Mouse (Mus musculus): Measurements from ENCODE around the gene Jade2. TPM values are rescaled to one million over a fixed set of nuclear protein-coding genes. Genes with fewer than 3 reads are reported as not detected.

Gene Jade2
- polyA plus RNA-seq, 1 experiment: 10.1 TPM

DNA sequence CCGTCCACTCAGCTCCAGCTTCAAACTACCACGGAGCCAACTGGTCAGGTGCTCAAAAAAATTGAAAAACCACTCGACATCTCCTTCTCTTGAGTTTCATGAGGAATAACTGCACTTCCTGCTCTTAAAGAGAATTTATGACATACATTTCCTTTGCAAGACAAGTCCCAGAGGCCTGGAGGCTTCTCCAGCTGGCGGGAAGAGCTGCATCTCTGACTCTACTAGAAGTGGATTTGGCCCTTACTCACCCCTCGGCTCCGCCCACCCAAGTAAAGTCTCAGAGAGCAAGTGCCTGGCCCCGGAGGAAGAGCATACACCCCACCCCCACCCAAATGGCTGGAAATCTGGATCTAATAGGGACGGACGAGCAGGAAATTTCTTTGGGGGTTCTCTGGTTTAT, 16.3 kb downstream of the Jade2 start:
- Histone ChIP-seq H3K9me3 (replicated peaks; ENCODE audit: control insufficient read depth, insufficient read depth, low read length, poor library complexity, severe bottlenecking) (no peaks in the 10 kb centered on the region), H3K36me3 (ENCODE audit: control insufficient read depth, insufficient read depth, low read length, poor library complexity, severe bottlenecking) (no peaks in the 10 kb centered on the region), H3K27ac (ENCODE audit: insufficient read depth, low read length) (no peak overlapping the region)

DNA sequence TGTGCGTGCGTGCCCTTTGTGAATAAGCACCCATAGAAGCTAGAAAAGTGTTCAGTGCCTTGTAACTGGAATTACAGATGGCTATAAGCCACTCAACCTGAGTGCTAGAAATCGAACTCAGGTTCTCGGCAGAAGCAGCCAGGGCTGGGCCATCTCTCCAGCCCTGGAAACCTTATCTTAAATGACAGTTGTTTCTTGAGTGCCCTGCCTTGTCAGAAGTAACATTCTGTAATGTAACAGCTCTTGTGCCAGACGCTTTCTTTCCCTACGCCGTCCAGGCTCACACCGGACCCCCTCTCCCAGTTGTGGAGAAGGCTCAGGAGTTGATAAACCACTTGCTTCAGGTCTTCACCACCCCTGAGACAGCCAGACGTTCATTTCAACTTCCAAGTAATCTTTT, 16.8 kb downstream of the Jade2 start:
- Histone ChIP-seq H3K4me3 (ENCODE audit: low read depth, low read length) (no peak overlapping the region), H3K9ac (ENCODE audit: low read depth, poor library complexity, severe bottlenecking) (no peak overlapping the region), H3K36me3 (ENCODE audit: control insufficient read depth, insufficient read depth, low read length, poor library complexity, severe bottlenecking) (no peaks in the 10 kb centered on the region), H3K9me3 (replicated peaks; ENCODE audit: control insufficient read depth, insufficient read depth, low read length, poor library complexity, severe bottlenecking) (no peaks in the 10 kb centered on the region), H3K27me3 (ENCODE audit: control insufficient read depth, insufficient read depth, low read length, poor library complexity, severe bottlenecking) (no peaks in the 10 kb centered on the region), H3K4me1 (ENCODE audit: control insufficient read depth, insufficient read depth, low read length) (peaks cover 2% of the 10 kb centered on the region), H3K27ac (ENCODE audit: insufficient read depth, low read length) (no peak overlapping the region)
- TF ChIP-seq CTCF (IDR thresholded peaks at IDR 0.05; ENCODE audit: low read depth, low read length) (no peak), POLR2A (IDR thresholded peaks at IDR 0.05; ENCODE audit: insufficient read depth, low read length) (no peak), EP300 (IDR thresholded peaks at IDR 0.05; ENCODE audit: insufficient read depth, low read depth, low read length) (no peak)

More for the DNA sequence above, 16.3 kb downstream of the Jade2 start:
- Histone ChIP-seq H3K4me3 (ENCODE audit: low read depth, low read length) (no peak overlapping the region), H3K4me1 (ENCODE audit: control insufficient read depth, insufficient read depth, low read length) (peaks cover 2% of the 10 kb centered on the region), H3K27me3 (ENCODE audit: control insufficient read depth, insufficient read depth, low read length, poor library complexity, severe bottlenecking) (no peaks in the 10 kb centered on the region), H3K9ac (ENCODE audit: low read depth, poor library complexity, severe bottlenecking) (no peak overlapping the region)
- no peak for TF ChIP-seq POLR2A (IDR thresholded peaks at IDR 0.05; ENCODE audit: insufficient read depth, low read length)
- no peak for TF ChIP-seq CTCF (IDR thresholded peaks at IDR 0.05; ENCODE audit: low read depth, low read length)

DNA sequence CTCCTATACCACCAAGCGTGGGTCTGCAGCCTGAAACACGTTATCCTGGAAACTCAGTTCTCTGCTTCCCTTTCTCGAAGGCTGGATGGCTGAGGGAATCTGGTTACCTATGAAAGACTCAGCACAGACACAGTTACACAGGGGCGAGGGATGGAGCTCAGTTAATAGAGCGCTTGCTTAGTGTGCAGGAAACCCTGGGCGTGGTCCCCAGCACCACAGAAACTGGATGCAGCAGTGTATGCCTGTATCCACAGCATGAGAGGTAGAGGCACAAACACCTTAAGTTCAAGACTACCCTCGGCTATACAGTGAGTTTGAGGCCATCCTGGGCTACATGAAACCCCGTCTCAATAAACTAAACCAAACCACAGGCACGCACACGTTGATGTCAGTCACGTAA, 17.5 kb downstream of the Jade2 start:
- no peaks in the 10 kb centered on the region for H3K9me3 ChIP-seq (replicated peaks; ENCODE audit: control insufficient read depth, insufficient read depth, low read length, poor library complexity, severe bottlenecking)
- H3K4me1 ChIP-seq (ENCODE audit: control insufficient read depth, insufficient read depth, low read length): peaks cover under 1% of the 10 kb centered on the region
- TF ChIP-seq POLR2A (IDR thresholded peaks at IDR 0.05; ENCODE audit: insufficient read depth, low read length): no peak
- TF ChIP-seq CTCF (IDR thresholded peaks at IDR 0.05; ENCODE audit: low read depth, low read length): no peak
- TF ChIP-seq EP300 (IDR thresholded peaks at IDR 0.05; ENCODE audit: insufficient read depth, low read depth, low read length): no peak
- H3K27me3 ChIP-seq (ENCODE audit: control insufficient read depth, insufficient read depth, low read length, poor library complexity, severe bottlenecking): no peaks in the 10 kb centered on the region
- H3K4me3 ChIP-seq (ENCODE audit: low read depth, low read length): no peak overlapping the region
- no peak overlapping the region for H3K27ac ChIP-seq (ENCODE audit: insufficient read depth, low read length)
- H3K9ac ChIP-seq (ENCODE audit: low read depth, poor library complexity, severe bottlenecking): no peak overlapping the region
- H3K36me3 ChIP-seq (ENCODE audit: control insufficient read depth, insufficient read depth, low read length, poor library complexity, severe bottlenecking): no peaks in the 10 kb centered on the region

DNA sequence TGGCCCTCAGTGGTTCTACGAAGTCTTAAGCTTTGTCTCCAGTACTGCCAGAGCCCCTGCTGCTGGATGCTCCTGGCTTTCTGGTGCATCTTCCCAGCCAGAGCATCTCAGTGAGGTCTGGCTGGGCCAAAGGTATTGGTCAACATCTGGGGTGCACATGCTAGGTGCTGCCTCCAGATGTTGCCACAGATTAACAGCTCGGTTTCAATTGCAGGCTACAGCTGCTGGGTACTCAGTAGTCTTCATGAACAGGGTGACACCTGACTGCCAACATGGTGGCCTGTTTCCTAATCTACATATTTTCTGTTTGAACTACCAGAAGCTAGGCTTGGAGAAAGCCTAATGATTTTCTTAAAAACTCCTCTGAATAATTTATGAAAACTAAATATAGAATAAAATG, 18.3 kb downstream of the Jade2 start:
- H3K4me3 ChIP-seq (ENCODE audit: low read depth, low read length): no peak overlapping the region
- H3K9me3 ChIP-seq (replicated peaks; ENCODE audit: control insufficient read depth, insufficient read depth, low read length, poor library complexity, severe bottlenecking): no peaks in the 10 kb centered on the region
- H3K27ac ChIP-seq (ENCODE audit: insufficient read depth, low read length): no peak overlapping the region
- TF ChIP-seq CTCF (IDR thresholded peaks at IDR 0.05; ENCODE audit: low read depth, low read length) (no peak), POLR2A (IDR thresholded peaks at IDR 0.05; ENCODE audit: insufficient read depth, low read length) (no peak), EP300 (IDR thresholded peaks at IDR 0.05; ENCODE audit: insufficient read depth, low read depth, low read length) (no peak)
- no peaks in the 10 kb centered on the region for H3K36me3 ChIP-seq (ENCODE audit: control insufficient read depth, insufficient read depth, low read length, poor library complexity, severe bottlenecking)
- H3K4me1 ChIP-seq (ENCODE audit: control insufficient read depth, insufficient read depth, low read length): no peaks in the 10 kb centered on the region
- no peaks in the 10 kb centered on the region for H3K27me3 ChIP-seq (ENCODE audit: control insufficient read depth, insufficient read depth, low read length, poor library complexity, severe bottlenecking)
- H3K9ac ChIP-seq (ENCODE audit: low read depth, poor library complexity, severe bottlenecking): no peak overlapping the region

DNA sequence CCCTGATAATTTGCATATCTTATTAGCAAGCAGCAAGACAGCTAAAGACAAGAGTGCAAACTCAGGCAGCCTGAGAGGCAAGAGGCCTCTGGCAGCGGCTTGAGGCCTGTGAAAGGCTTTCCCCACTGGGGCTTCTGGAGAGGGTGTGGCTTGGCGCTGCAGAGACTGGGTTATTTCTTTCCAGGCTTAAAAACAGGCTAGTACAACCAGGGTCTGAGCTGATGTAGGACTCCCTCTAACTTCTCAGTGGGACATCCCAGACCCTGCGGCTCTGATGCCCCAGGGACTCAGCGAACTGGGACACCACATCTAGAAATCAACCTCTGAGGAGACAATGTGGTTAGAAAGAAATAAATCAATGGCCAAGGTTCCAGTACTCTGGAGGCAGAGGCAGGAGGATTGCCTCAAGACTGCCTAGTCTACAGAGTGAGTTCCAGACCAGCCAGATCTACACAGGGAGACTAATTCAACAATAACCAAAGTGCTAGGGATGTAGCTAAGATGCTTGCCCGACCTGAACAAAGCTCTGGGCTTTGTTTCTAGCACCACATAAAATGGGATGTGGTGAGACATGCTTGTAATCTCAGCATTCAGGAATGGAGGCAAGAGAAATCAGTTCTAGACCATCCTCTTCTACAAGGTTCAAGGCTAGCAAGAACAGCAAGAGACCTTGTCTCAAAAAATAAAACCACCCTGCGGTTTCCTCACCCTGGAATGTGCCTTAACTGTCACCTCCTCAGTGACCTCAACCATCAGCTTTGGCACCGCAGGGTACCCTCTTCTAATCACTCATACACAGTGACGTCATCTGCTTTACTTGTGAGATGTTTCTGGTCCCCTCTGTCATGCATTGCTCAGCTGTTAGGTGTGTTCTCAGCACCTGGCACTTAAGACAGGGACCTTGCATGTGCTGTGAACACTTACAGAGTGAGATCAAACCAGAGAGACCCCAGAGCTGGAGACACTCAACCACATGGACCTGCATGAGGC, 20.0 kb downstream of the Jade2 start:
- H3K27ac ChIP-seq (ENCODE audit: insufficient read depth, low read length): no peak overlapping the region
- no peaks in the 10 kb centered on the region for H3K9me3 ChIP-seq (replicated peaks; ENCODE audit: control insufficient read depth, insufficient read depth, low read length, poor library complexity, severe bottlenecking)
- H3K36me3 ChIP-seq (ENCODE audit: control insufficient read depth, insufficient read depth, low read length, poor library complexity, severe bottlenecking): no peaks in the 10 kb centered on the region
- no peak overlapping the region for H3K9ac ChIP-seq (ENCODE audit: low read depth, poor library complexity, severe bottlenecking)
- TF ChIP-seq CTCF (IDR thresholded peaks at IDR 0.05; ENCODE audit: low read depth, low read length): no peak
- TF ChIP-seq EP300 (IDR thresholded peaks at IDR 0.05; ENCODE audit: insufficient read depth, low read depth, low read length): no peak
- TF ChIP-seq POLR2A (IDR thresholded peaks at IDR 0.05; ENCODE audit: insufficient read depth, low read length): no peak
- H3K4me1 ChIP-seq (ENCODE audit: control insufficient read depth, insufficient read depth, low read length): no peaks in the 10 kb centered on the region
- no peak overlapping the region for H3K4me3 ChIP-seq (ENCODE audit: low read depth, low read length)
- H3K27me3 ChIP-seq (ENCODE audit: control insufficient read depth, insufficient read depth, low read length, poor library complexity, severe bottlenecking): no peaks in the 10 kb centered on the region

DNA sequence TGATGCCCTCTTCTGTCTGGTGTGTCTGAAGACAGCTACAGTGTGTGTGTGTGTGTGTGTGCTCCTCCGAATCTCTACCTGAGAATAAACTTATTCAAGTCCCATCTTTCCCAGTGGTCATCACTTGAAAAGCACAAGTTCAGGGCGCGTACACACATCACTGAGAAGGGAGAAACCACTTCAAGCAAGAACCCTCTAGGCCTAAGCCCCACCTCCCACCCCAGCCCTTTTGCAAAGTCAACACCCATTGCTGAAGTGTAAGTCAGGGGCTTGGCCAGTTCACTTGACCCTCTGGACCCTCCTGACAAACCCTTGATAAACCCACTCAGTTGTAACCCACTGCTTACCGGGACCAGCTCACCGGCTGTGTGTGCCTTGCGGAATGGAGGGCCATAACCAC, 20.9 kb downstream of the Jade2 start:
- H3K27me3 ChIP-seq (ENCODE audit: control insufficient read depth, insufficient read depth, low read length, poor library complexity, severe bottlenecking): no peaks in the 10 kb centered on the region
- no peaks in the 10 kb centered on the region for H3K9me3 ChIP-seq (replicated peaks; ENCODE audit: control insufficient read depth, insufficient read depth, low read length, poor library complexity, severe bottlenecking)
- no peak overlapping the region for H3K9ac ChIP-seq (ENCODE audit: low read depth, poor library complexity, severe bottlenecking)
- no peak overlapping the region for H3K4me3 ChIP-seq (ENCODE audit: low read depth, low read length)
- H3K27ac ChIP-seq (ENCODE audit: insufficient read depth, low read length): no peak overlapping the region
- no peaks in the 10 kb centered on the region for H3K36me3 ChIP-seq (ENCODE audit: control insufficient read depth, insufficient read depth, low read length, poor library complexity, severe bottlenecking)
- no peaks in the 10 kb centered on the region for H3K4me1 ChIP-seq (ENCODE audit: control insufficient read depth, insufficient read depth, low read length)
- TF ChIP-seq EP300 (IDR thresholded peaks at IDR 0.05; ENCODE audit: insufficient read depth, low read depth, low read length) (no peak), POLR2A (IDR thresholded peaks at IDR 0.05; ENCODE audit: insufficient read depth, low read length) (no peak), CTCF (IDR thresholded peaks at IDR 0.05; ENCODE audit: low read depth, low read length) (no peak)
